In genomic region chr1:21820066-21820630, GRCm38 (mm10) we compare ENCODE assay signal across 28 mouse cellular contexts.
DNase-seq lines count a peak whose midpoint lies in the region; ATAC-seq lines count a peak whose summit lies in the region.
"Had no signal": no experiment of that assay in that cellular context is flagged by ENCODE, and none has a peak within 500 bp of the region (broad histone marks: within the 10 kb centered on the region; RNA-seq: fewer than 3 reads in every experiment).

No protein-coding gene starts in this region.

- no peak overlapping the region for H3K27ac ChIP-seq in forebrain, embryonic 13.5 days
- no peak overlapping the region for H3K27ac ChIP-seq in forebrain, embryonic 10.5 days
- H3K27ac ChIP-seq in neural tube, embryonic 12.5 days: no peak overlapping the region
- no peak overlapping the region for H3K27ac ChIP-seq in forebrain, embryonic 14.5 days (ENCODE audit: low read depth, low read length)
- H3K27ac ChIP-seq: embryonic facial prominence, embryonic 15.5 days; hindbrain, embryonic 10.5 days; intestine, embryonic 15.5 days; layer of hippocampus, adult 2 months; limb, embryonic 10.5 days; liver, embryonic 15.5 days; macrophage had no signal

- H3K4me1 ChIP-seq in forebrain, embryonic 13.5 days: no peaks in the 10 kb centered on the region; the same call in 1 of the 2 replicates
- H3K4me1 ChIP-seq in forebrain, embryonic 10.5 days: peaks cover 14% of the 10 kb centered on the region
- H3K4me1 ChIP-seq in neural tube, embryonic 12.5 days: no peaks in the 10 kb centered on the region
- peaks cover 6% of the 10 kb centered on the region; the same call in 1 of the 2 replicates for H3K4me1 ChIP-seq in forebrain, embryonic 14.5 days (ENCODE audit: control insufficient read depth, insufficient read depth, low read length)
- H3K4me1 ChIP-seq: embryonic facial prominence, embryonic 15.5 days; intestine, embryonic 15.5 days; limb, embryonic 10.5 days; liver, embryonic 15.5 days had no signal

- WGBS in forebrain, embryonic 13.5 days: 18% methylated on average over 10 of the region's 10 CpGs
- 30% methylated on average over 10 of the region's 10 CpGs for WGBS in forebrain, embryonic 10.5 days
- WGBS in neural tube, embryonic 12.5 days: 40% methylated on average over 10 of the region's 10 CpGs
- whole genome bisulfite sequencing in forebrain, embryonic 14.5 days: 10% methylated on average over 10 of the region's 10 CpGs

- peak; percentile 50; the same call in 1 of the 2 replicates for ATAC-seq in forebrain, embryonic 13.5 days
- peak; percentile 33; the same call in 1 of the 2 replicates for ATAC-seq in neural tube, embryonic 12.5 days (ENCODE audit: low FRiP score, low read depth)
- peak; percentile 48 for ATAC-seq in forebrain, embryonic 14.5 days
- ATAC-seq: activated CD4-positive, CD25-positive, alpha-beta regulatory T cell, adult 4 months; hindbrain, embryonic 16.5 days; intestine, embryonic 15.5 days had no signal

- no peak overlapping the region for H3K9ac ChIP-seq in forebrain, embryonic 13.5 days
- H3K9ac ChIP-seq in neural tube, embryonic 12.5 days: no peak overlapping the region
- no peak overlapping the region for H3K9ac ChIP-seq in forebrain, embryonic 14.5 days (ENCODE audit: low read length)
- H3K9ac ChIP-seq: embryonic facial prominence, embryonic 15.5 days; intestine, embryonic 15.5 days; liver, embryonic 15.5 days had no signal

- no peaks in the 10 kb centered on the region for H3K36me3 ChIP-seq in forebrain, embryonic 13.5 days (ENCODE audit: poor library complexity, severe bottlenecking)
- no peaks in the 10 kb centered on the region for H3K36me3 ChIP-seq in forebrain, embryonic 10.5 days (replicated peaks)
- no peaks in the 10 kb centered on the region for H3K36me3 ChIP-seq in neural tube, embryonic 12.5 days
- no peaks in the 10 kb centered on the region for H3K36me3 ChIP-seq in forebrain, embryonic 14.5 days (ENCODE audit: control insufficient read depth, insufficient read depth, low read length)
- H3K36me3 ChIP-seq: embryonic facial prominence, embryonic 15.5 days; G1E; hindbrain, embryonic 10.5 days; intestine, embryonic 15.5 days; limb, embryonic 10.5 days; liver, embryonic 15.5 days had no signal

- H3K4me3 ChIP-seq in forebrain, embryonic 13.5 days: no peak overlapping the region
- no peak overlapping the region for H3K4me3 ChIP-seq in forebrain, embryonic 10.5 days
- H3K4me3 ChIP-seq in neural tube, embryonic 12.5 days: no peak overlapping the region
- H3K4me3 ChIP-seq in forebrain, embryonic 14.5 days (ENCODE audit: low read depth, low read length): no peak overlapping the region
- H3K4me3 ChIP-seq: embryonic facial prominence, embryonic 15.5 days; hindbrain, embryonic 10.5 days; intestine, embryonic 15.5 days; layer of hippocampus, adult 2 months; limb, embryonic 10.5 days; liver, embryonic 15.5 days had no signal

- no peaks in the 10 kb centered on the region for H3K9me3 ChIP-seq in forebrain, embryonic 13.5 days (replicated peaks)
- H3K9me3 ChIP-seq in forebrain, embryonic 10.5 days: no peaks in the 10 kb centered on the region
- no peaks in the 10 kb centered on the region for H3K9me3 ChIP-seq in neural tube, embryonic 12.5 days
- H3K9me3 ChIP-seq in forebrain, embryonic 14.5 days (replicated peaks; ENCODE audit: control insufficient read depth, low read length): no peaks in the 10 kb centered on the region
- H3K9me3 ChIP-seq: embryonic facial prominence, embryonic 15.5 days; G1E; hindbrain, embryonic 10.5 days; intestine, embryonic 15.5 days; limb, embryonic 10.5 days; liver, embryonic 15.5 days had no signal

- no peaks in the 10 kb centered on the region for H3K27me3 ChIP-seq in forebrain, embryonic 13.5 days
- peaks cover 22% of the 10 kb centered on the region for H3K27me3 ChIP-seq in forebrain, embryonic 10.5 days (ENCODE audit: poor library complexity, severe bottlenecking)
- no peaks in the 10 kb centered on the region for H3K27me3 ChIP-seq in neural tube, embryonic 12.5 days (replicated peaks)
- H3K27me3 ChIP-seq in forebrain, embryonic 14.5 days (replicated peaks; ENCODE audit: control insufficient read depth, insufficient read depth, low read length): no peaks in the 10 kb centered on the region
- H3K27me3 ChIP-seq: CH12.LX; embryonic facial prominence, embryonic 15.5 days; intestine, embryonic 15.5 days; liver, embryonic 15.5 days had no signal

- no peak for DNase-seq in forebrain, embryonic 10.5 days (ENCODE audit: extremely low spot score, low spot score)
- DNase-seq in neural tube, embryonic 10.5 days (ENCODE audit: extremely low spot score, low spot score): no peak
- DNase-seq in forebrain, embryonic 14.5 days (ENCODE audit: low spot score): peak; percentile 49
- no peak for DNase-seq in c-Kit-positive CD71-positive TER-119-positive erythroid progenitor cells, embryonic 14.5 days (ENCODE audit: low spot score)
- no peak for DNase-seq in ovary, postnatal 36 days (ENCODE audit: low spot score)
- DNase-seq: adrenal gland, adult 8-10 months; B cell, adult 2 months; cerebellum, adult 9-10 months; gastrocnemius, postnatal 14 days; heart, adult 11 months; kidney, adult 9 months; kidney, postnatal 14 days; liver; thymus, postnatal 14 days had no signal

- H3K4me2 ChIP-seq in forebrain, embryonic 13.5 days: no peak overlapping the region
- no peak overlapping the region for H3K4me2 ChIP-seq in neural tube, embryonic 12.5 days (replicated peaks)
- no peak overlapping the region for H3K4me2 ChIP-seq in forebrain, embryonic 14.5 days (ENCODE audit: low read length)
- H3K4me2 ChIP-seq: embryonic facial prominence, embryonic 15.5 days; heart, embryonic 11.5 days; intestine, embryonic 15.5 days; liver, embryonic 15.5 days had no signal
